Mouse (Mus musculus): ENCODE measurements at regions not wholly inside any gene's neighbourhood (a gene's known extent, or its start where the extent isn't known, plus 50 kb on each side); places are given as distances from the start of the nearest gene placed in this dataset.

GRCm38 (mm10) chr6:143475296-143475695, 308.3 kb downstream of the Etnk1 start:
- TF ChIP-seq POLR2A (IDR thresholded peaks at IDR 0.05; ENCODE audit: extremely low read depth, insufficient read depth, low read length) (no peak), CTCF (IDR thresholded peaks at IDR 0.05; ENCODE audit: extremely low read depth, insufficient read depth, low read length) (no peak)

Measured in cortical plate, adult 2 months (tissue).